Mouse (Mus musculus): Measurements from ENCODE around the gene Tmem56.

DNA sequence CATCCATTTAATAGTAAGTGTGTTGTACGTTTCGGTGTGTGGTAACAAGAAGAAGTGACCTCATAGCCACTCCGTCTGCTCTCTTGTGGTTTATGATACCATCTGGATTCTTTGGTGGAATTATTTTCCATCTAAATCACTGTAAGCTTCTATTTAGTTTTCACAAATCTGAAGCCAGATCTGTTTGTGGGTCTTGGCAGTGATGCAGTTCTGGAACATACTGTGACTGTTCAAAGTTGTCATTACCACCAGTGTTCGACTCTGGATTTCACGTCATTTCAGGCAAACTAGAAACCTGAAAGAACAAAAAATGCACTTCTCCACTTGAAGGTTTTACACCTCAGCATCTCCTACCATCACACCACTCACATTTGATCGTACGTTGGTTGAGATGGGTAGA lies 32.6 kb upstream of the Tmem56 start:
- TF ChIP-seq CTCF (IDR thresholded peaks at IDR 0.05; ENCODE audit: borderline replicate concordance, control insufficient read depth, extremely low read depth, insufficient read depth, low read length, poor library complexity) (no peak), POLR2A (IDR thresholded peaks at IDR 0.05; ENCODE audit: control insufficient read depth, extremely low read depth, insufficient read depth, low read length, poor library complexity) (no peak)
